8 mouse cellular contexts compared by ENCODE assay signal in genomic region chr7:114636102-114636501, GRCm38 (mm10). TPM values are rescaled to one million over a fixed set of nuclear protein-coding genes. Genes with fewer than 3 reads are reported as not detected.
A peak's percentile ranks its signal among the peaks of the same experiment; 100 is the strongest.
DNase-seq lines count a peak whose midpoint lies in the region; ATAC-seq lines count a peak whose summit lies in the region.

TSS of gene Calca (minus strand) at chr7:114636357.

- no peak for ATAC-seq in heart, embryonic 13.5 days (ENCODE audit: extremely low read depth, insufficient number of reproducible peaks, low FRiP score, low TSS enrichment)
- no peak for ATAC-seq in hindbrain, embryonic 13.5 days (ENCODE audit: low FRiP score)
- ATAC-seq in liver, embryonic 16.5 days (ENCODE audit: low read depth): no peak

- 1% methylated on average over 12 of the region's 12 CpGs for WGBS in heart, embryonic 13.5 days
- WGBS in hindbrain, embryonic 13.5 days: under 1% methylated on average over 12 of the region's 12 CpGs
- 2% methylated on average over 12 of the region's 12 CpGs for WGBS in liver, embryonic 16.5 days (ENCODE audit: insufficient replicate concordance)

- DNase-seq in heart, adult 9 months (ENCODE audit: low spot score in 2 of 2): no peak
- DNase-seq in ES-CJ7 (ENCODE audit: low read depth, low spot score): peak; percentile 72
- peak; percentile 70 for DNase-seq in embryo, embryonic 10 days (ENCODE audit: low spot score)
- DNase-seq in retina, postnatal 1 day: peak; percentile 72
- DNase-seq in layer of hippocampus, adult 8-10 months (ENCODE audit: low spot score in 2 of 2): no peak

- peak within 1 kb of the TSS; percentile 79 for H3K9ac ChIP-seq in heart, embryonic 13.5 days
- H3K9ac ChIP-seq in hindbrain, embryonic 13.5 days: peak within 1 kb of the TSS; percentile 63
- H3K9ac ChIP-seq in liver, embryonic 16.5 days (ENCODE audit: low read depth, low read length): no peak within 1 kb of the TSS

- peaks cover 45% of the 10 kb centered on the region for H3K27me3 ChIP-seq in heart, embryonic 13.5 days (replicated peaks)
- H3K27me3 ChIP-seq in hindbrain, embryonic 13.5 days: peaks cover 27% of the 10 kb centered on the region
- H3K27me3 ChIP-seq in liver, embryonic 16.5 days (ENCODE audit: control insufficient read depth, insufficient read depth, low read depth, low read length): peaks cover 23% of the 10 kb centered on the region

- H3K4me2 ChIP-seq in heart, embryonic 13.5 days: peak within 1 kb of the TSS; percentile 96
- H3K4me2 ChIP-seq in hindbrain, embryonic 13.5 days: peak within 1 kb of the TSS; percentile 94
- H3K4me2 ChIP-seq in liver, embryonic 16.5 days (ENCODE audit: low read depth, low read length): peak within 1 kb of the TSS; percentile 49

- no peak within 1 kb of the TSS for H3K27ac ChIP-seq in heart, embryonic 13.5 days (replicated peaks)
- no peak within 1 kb of the TSS for H3K27ac ChIP-seq in hindbrain, embryonic 13.5 days
- H3K27ac ChIP-seq in liver, embryonic 16.5 days (ENCODE audit: low read length): no peak within 1 kb of the TSS

- peak within 1 kb of the TSS; percentile 59 for H3K4me3 ChIP-seq in heart, embryonic 13.5 days
- peak within 1 kb of the TSS; percentile 43 for H3K4me3 ChIP-seq in hindbrain, embryonic 13.5 days
- H3K4me3 ChIP-seq in liver, embryonic 16.5 days (ENCODE audit: low read depth, low read length): peak within 1 kb of the TSS; percentile 25

- H3K9me3 ChIP-seq in heart, embryonic 13.5 days: no peaks in the 10 kb centered on the region
- no peaks in the 10 kb centered on the region for H3K9me3 ChIP-seq in hindbrain, embryonic 13.5 days
- no peaks in the 10 kb centered on the region for H3K9me3 ChIP-seq in liver, embryonic 16.5 days (replicated peaks; ENCODE audit: control insufficient read depth, low read length)

- peaks cover 9% of the 10 kb centered on the region for H3K4me1 ChIP-seq in heart, embryonic 13.5 days
- peaks cover 11% of the 10 kb centered on the region for H3K4me1 ChIP-seq in hindbrain, embryonic 13.5 days (replicated peaks)
- no peaks in the 10 kb centered on the region for H3K4me1 ChIP-seq in liver, embryonic 16.5 days (ENCODE audit: control insufficient read depth, low read depth, low read length)

- no peaks in the 10 kb centered on the region for H3K36me3 ChIP-seq in heart, embryonic 13.5 days
- H3K36me3 ChIP-seq in hindbrain, embryonic 13.5 days: no peaks in the 10 kb centered on the region
- H3K36me3 ChIP-seq in liver, embryonic 16.5 days (ENCODE audit: control insufficient read depth, insufficient read depth): no peaks in the 10 kb centered on the region

RNA-seq across cellular contexts. Expression of gene Calca, which starts in this region (rescaled TPM):
- 7.9 TPM in 2 replicates for polyA plus RNA-seq in heart, embryonic 13.5 days (2015; fragmentation: Nextera tagmentation; extraction: Ambion mirVana)
- 11.6 and 13.8 TPM in 2 replicates for polyA plus RNA-seq in hindbrain, embryonic 13.5 days (2015; fragmentation: Nextera tagmentation; extraction: Ambion mirVana)
- 0.24 and 0.32 TPM in 2 replicates for polyA plus RNA-seq in liver, embryonic 16.5 days (2015; fragmentation: Nextera tagmentation; extraction: Ambion mirVana)
- total RNA-seq in layer of hippocampus, adult 8-10 months (2022): 1 to 10 TPM in 3 of 4 experiments, not detected in 1; 1.3 to 3.9 (median 2.4) TPM

Comparison
In these comparisons a context has a peak if more than half of its experiments do, and no peak if none do; other contexts are left out.
1. DNase-seq: peak in ES-CJ7 (single experiment), embryo, embryonic 10 days (single experiment) and retina, postnatal 1 day (single experiment); none in heart, adult 9 months (0 of 2) and layer of hippocampus, adult 8-10 months (0 of 2).
2. Peak in every context shown above with its lines, with median percentiles within 50 percentile points of each other: H3K4me2 ChIP-seq and H3K4me3 ChIP-seq.